Mouse (Mus musculus) erythroid progenitor cell, adult 5-6 weeks (primary cell): Measurements from ENCODE around the gene Cplx1. TPM values are rescaled to one million over a fixed set of nuclear protein-coding genes. Genes with fewer than 3 reads are reported as not detected.
"Not testable (repeated sequence)": the region's sequence is repeated elsewhere in the genome, so short reads cannot be mapped to it uniquely, and the experiment has no call there.

Source experiments
- ATAC-seq: replicated peaks from 2 replicates; pipeline ENCODE4 v1.8.0; 2016; ENCODE audit warnings: moderate number of reproducible peaks, mild to moderate bottlenecking, moderate TSS enrichment, inconsistent platforms; ENCODE audit not compliant: poor library complexity, low FRiP score, severe bottlenecking
- total RNA-seq, 2 experiments: library from RNA; stranded (forward) in 1 of 2; stranded (reverse) in 1 of 2; fragments of 150-400 nt in 1 of 2; fragments of 186-747, 209-891 nt in 1 of 2; gene quantifications; 2 replicates each; pipeline versions ENCODE4 v1.2.3 to v1.2.4; 2015 to 2017; ENCODE audit warnings: low replicate concordance in 2 of 2

Gene Cplx1
- total RNA-seq, 2 experiments from 2014 or later = 1.7 TPM; not detected in 1

GRCm38 (mm10) chr5:108518106-108518885 lies 31.5 kb downstream of the Cplx1 start:
- ATAC-seq = no peak

- ATAC-seq = no peak
Observed at GRCm38 (mm10) chr5:108516655-108517054, 33.2 kb downstream of the Cplx1 start.

GRCm38 (mm10) chr5:108515581-108516361 lies 34.1 kb downstream of the Cplx1 start:
- ATAC-seq = no peak

- no peak for ATAC-seq
Observed at GRCm38 (mm10) chr5:108502286-108502685, 47.5 kb downstream of the Cplx1 start.

GRCm38 (mm10) chr5:108501573-108501972 lies 48.3 kb downstream of the Cplx1 start:
- no peak for ATAC-seq

- ATAC-seq = not testable (repeated sequence)
Observed at GRCm38 (mm10) chr5:108486148-108486547, 63.7 kb downstream of the Cplx1 start.

GRCm38 (mm10) chr5:108485239-108485638 lies 64.6 kb downstream of the Cplx1 start:
- peak; percentile 85 for ATAC-seq

GRCm38 (mm10) chr5:108483006-108483405 lies 66.8 kb downstream of the Cplx1 start:
- no peak for ATAC-seq

- no peak for ATAC-seq
Observed at GRCm38 (mm10) chr5:108475977-108476376, 73.8 kb downstream of the Cplx1 start.

- ATAC-seq = no peak
Observed at GRCm38 (mm10) chr5:108473737-108474136, 76.1 kb downstream of the Cplx1 start.

- no peak for ATAC-seq
Observed at GRCm38 (mm10) chr5:108469617-108470016, 80.2 kb downstream of the Cplx1 start.

Other genes starting within 250 kb of the Cplx1 start
- gene Pigg, start 237.4 kb downstream of the Cplx1 start, total RNA-seq (2015; ENCODE audit: low replicate concordance) = 2.5 and 3.2 TPM in 2 replicates
- 2.7 and 4.5 TPM in 2 replicates for gene Pigg, start 237.4 kb downstream of the Cplx1 start, total RNA-seq (2017; ENCODE audit: low replicate concordance)
- 0.72 TPM in 1 of 2 replicates, not detected in the other for gene Gm42517, start 182.1 kb downstream of the Cplx1 start, total RNA-seq (2015; ENCODE audit: low replicate concordance)
- gene Gm42517, start 182.1 kb downstream of the Cplx1 start, total RNA-seq (2017; ENCODE audit: low replicate concordance) = not detected in 2 replicates
- not detected in 2 replicates for gene Pde6b, start 161.6 kb downstream of the Cplx1 start, total RNA-seq (2015; ENCODE audit: low replicate concordance)
- not detected in 2 replicates for gene Pde6b, start 161.6 kb downstream of the Cplx1 start, total RNA-seq (2017; ENCODE audit: low replicate concordance)
- 82.6 and 126 TPM in 2 replicates for gene Atp5k, start 115.6 kb downstream of the Cplx1 start, total RNA-seq (2015; ENCODE audit: low replicate concordance)
- gene Atp5k, start 115.6 kb downstream of the Cplx1 start, total RNA-seq (2017; ENCODE audit: low replicate concordance) = 60.6 and 96.3 TPM in 2 replicates
- not detected in 2 replicates for gene Mfsd7a, start 101.1 kb downstream of the Cplx1 start, total RNA-seq (2015; ENCODE audit: low replicate concordance)
- gene Mfsd7a, start 101.1 kb downstream of the Cplx1 start, total RNA-seq (2017; ENCODE audit: low replicate concordance) = 1.0 TPM in 1 of 2 replicates, not detected in the other
- gene Pcgf3, start 88.8 kb downstream of the Cplx1 start, total RNA-seq (2015; ENCODE audit: low replicate concordance) = 17.2 and 21.3 TPM in 2 replicates
- gene Pcgf3, start 88.8 kb downstream of the Cplx1 start, total RNA-seq (2017; ENCODE audit: low replicate concordance) = 9.0 and 10.4 TPM in 2 replicates
- 50.8 and 63.3 TPM in 2 replicates for gene Gak, start 79.7 kb upstream of the Cplx1 start, total RNA-seq (2015; ENCODE audit: low replicate concordance)
- 61.4 and 69.4 TPM in 2 replicates for gene Gak, start 79.7 kb upstream of the Cplx1 start, total RNA-seq (2017; ENCODE audit: low replicate concordance)
- 2.9 and 8.4 TPM in 2 replicates for gene Tmem175, start 79.7 kb upstream of the Cplx1 start, total RNA-seq (2015; ENCODE audit: low replicate concordance)
- gene Tmem175, start 79.7 kb upstream of the Cplx1 start, total RNA-seq (2017; ENCODE audit: low replicate concordance) = 2.8 and 7.9 TPM in 2 replicates
- 2.5 and 5.8 TPM in 2 replicates for gene Idua, start 110.3 kb upstream of the Cplx1 start, total RNA-seq (2015; ENCODE audit: low replicate concordance)
- 2.2 TPM in 1 of 2 replicates, not detected in the other for gene Idua, start 110.3 kb upstream of the Cplx1 start, total RNA-seq (2017; ENCODE audit: low replicate concordance)
- gene Dgkq, start 119.6 kb upstream of the Cplx1 start, total RNA-seq (2015; ENCODE audit: low replicate concordance) = 4.2 TPM in 1 of 2 replicates, not detected in the other
- 4.9 and 5.5 TPM in 2 replicates for gene Dgkq, start 119.6 kb upstream of the Cplx1 start, total RNA-seq (2017; ENCODE audit: low replicate concordance)
- gene Slc26a1, start 125.5 kb upstream of the Cplx1 start, total RNA-seq (2015; ENCODE audit: low replicate concordance) = 3.6 and 4.6 TPM in 2 replicates
- 0.90 and 1.7 TPM in 2 replicates for gene Slc26a1, start 125.5 kb upstream of the Cplx1 start, total RNA-seq (2017; ENCODE audit: low replicate concordance)
- 22.2 and 28.8 TPM in 2 replicates for gene Fgfrl1, start 142.4 kb upstream of the Cplx1 start, total RNA-seq (2015; ENCODE audit: low replicate concordance)
- 21.5 and 23.2 TPM in 2 replicates for gene Fgfrl1, start 142.4 kb upstream of the Cplx1 start, total RNA-seq (2017; ENCODE audit: low replicate concordance)
- gene Rnf212, start 225.0 kb upstream of the Cplx1 start, total RNA-seq (2015; ENCODE audit: low replicate concordance) = 7.1 and 9.7 TPM in 2 replicates
- gene Rnf212, start 225.0 kb upstream of the Cplx1 start, total RNA-seq (2017; ENCODE audit: low replicate concordance) = 13.5 and 16.0 TPM in 2 replicates
- gene Tmed11, start 245.3 kb upstream of the Cplx1 start, total RNA-seq (2015; ENCODE audit: low replicate concordance) = not detected in 2 replicates
- gene Tmed11, start 245.3 kb upstream of the Cplx1 start, total RNA-seq (2017; ENCODE audit: low replicate concordance) = not detected in 2 replicates